Mouse (Mus musculus) left cerebral cortex, postnatal 14 days (tissue): ENCODE measurements around the gene Prkag1. TPM values are rescaled to one million over a fixed set of nuclear protein-coding genes. Genes with fewer than 3 reads are reported as not detected.

Source experiments
- DNase-seq, 2 experiments: peaks; one replicate each; pipeline ENCODE4 v3.0.0; 2021 to 2022; ENCODE audit warnings: low spot score in 2 of 2, mixed read lengths in 1 of 2
- intact Hi-C: fragments of 180-260 bp; cut with DNase I; formaldehyde crosslinking; loops from one replicate; pipeline ENCODE4 v1.15.1; 2025
- long read RNA-seq, 2 experiments: library from polyadenylated mRNA; stranded (forward); transcript quantifications; one replicate each; pipeline ENCODE4 v2.0.0; 2021
- total RNA-seq, 2 experiments: library from RNA; stranded (reverse); gene quantifications; 2 replicates each; pipeline ENCODE4 v1.2.3; 2021

Prkag1 gene
- 10 to 100 TPM; 41.5 to 45.4 TPM for total RNA-seq
- long read RNA-seq, experiment 1, transcript Prkag1-201 (12 exons, 1,652 nt): major isoform, 55 of 74 reads
- long read RNA-seq, experiment 1, partial matches to known transcripts: 4 of 74 reads
- long read RNA-seq, experiment 1, other reads (novel, unspliced or antisense): 15 of 74 reads
- long read RNA-seq, experiment 2, transcript Prkag1-201 (12 exons, 1,652 nt): major isoform, 44 of 63 reads
- long read RNA-seq, experiment 2, partial matches to known transcripts: 2 of 63 reads
- long read RNA-seq, experiment 2, other reads (novel, unspliced or antisense): 17 of 63 reads

DNA sequence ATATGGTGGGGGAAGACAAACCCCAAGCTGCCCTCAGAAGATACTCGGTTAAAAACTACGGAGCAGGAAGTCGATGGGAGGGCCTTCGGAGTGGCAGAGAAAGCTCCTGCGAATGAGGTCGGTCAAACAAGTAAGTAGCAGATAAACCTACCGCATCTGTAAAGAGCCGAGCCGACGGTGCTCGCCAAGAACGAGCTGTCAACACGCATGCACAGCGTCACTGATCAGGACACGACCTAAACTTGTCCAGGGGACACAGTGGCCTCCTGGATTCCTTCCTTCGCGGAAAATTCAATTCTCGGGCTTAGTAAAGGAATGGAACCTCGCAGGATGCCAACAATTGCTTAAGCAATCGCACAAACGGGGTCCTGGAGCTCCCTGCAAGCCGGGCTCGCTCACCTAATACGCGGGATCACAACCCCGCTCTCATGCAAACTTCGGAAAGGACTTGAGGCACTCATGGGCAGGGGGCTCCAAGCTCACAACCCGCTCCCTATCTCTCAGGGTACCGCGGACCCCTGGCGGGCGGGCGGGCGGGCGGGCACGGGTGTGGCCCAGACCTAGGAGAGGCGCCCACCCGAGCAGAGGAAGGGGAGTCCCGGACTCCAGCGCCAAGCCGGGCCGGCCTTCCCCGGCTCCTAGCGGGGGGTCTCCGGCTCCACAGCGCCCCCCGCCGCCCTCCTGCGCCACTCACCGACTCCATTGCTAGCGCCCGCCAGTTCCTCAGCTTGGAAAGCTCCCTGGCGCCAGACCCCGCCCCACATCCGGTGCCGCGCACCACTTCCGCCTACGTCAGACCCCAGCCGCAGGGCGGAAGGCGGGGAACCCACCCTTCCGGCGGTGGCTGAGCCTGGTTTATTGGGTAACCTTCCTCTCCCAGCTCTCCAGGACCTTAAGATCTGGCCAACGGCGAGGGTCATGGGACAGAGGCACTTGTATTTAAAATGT lies at the start of gene Prkag1:
Gene Prkag1, minus strand, starts transcription at position 786 of the 948 bp plus-strand sequence.
- peak; percentile 95 for DNase-seq
- intact Hi-C loops: no loop called here

DNA sequence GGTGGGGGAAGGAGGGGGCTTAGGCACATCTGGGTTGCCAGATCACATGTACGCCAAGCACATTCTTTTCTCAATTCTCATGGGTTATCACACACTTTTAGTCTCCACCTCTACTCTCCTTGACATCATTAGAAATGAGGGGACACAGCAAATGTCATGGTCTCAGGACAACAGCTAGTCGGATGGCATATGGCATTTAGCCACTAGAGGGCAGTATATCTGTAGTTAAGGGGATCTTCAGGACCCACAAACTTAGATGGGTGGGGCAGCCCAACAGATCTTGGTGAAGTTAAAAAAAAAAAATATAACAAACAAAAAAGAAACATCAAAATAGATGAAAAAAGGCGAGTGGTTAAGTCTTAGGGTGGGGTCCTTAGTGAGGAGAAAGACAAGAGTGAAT lies 46.0 kb upstream of the Prkag1 start:
- intact Hi-C loops: loop anchor here (5.0 kb wide), 1 partner anchor 50 kb away; no protein-coding TSS in a partner anchor
- DNase-seq: peak; percentile 75 to 77

GRCm38 (mm10) chr15:98871916-98872888 lies 40.9 kb upstream of the Prkag1 start:
- intact Hi-C loops: no loop called here

DNA sequence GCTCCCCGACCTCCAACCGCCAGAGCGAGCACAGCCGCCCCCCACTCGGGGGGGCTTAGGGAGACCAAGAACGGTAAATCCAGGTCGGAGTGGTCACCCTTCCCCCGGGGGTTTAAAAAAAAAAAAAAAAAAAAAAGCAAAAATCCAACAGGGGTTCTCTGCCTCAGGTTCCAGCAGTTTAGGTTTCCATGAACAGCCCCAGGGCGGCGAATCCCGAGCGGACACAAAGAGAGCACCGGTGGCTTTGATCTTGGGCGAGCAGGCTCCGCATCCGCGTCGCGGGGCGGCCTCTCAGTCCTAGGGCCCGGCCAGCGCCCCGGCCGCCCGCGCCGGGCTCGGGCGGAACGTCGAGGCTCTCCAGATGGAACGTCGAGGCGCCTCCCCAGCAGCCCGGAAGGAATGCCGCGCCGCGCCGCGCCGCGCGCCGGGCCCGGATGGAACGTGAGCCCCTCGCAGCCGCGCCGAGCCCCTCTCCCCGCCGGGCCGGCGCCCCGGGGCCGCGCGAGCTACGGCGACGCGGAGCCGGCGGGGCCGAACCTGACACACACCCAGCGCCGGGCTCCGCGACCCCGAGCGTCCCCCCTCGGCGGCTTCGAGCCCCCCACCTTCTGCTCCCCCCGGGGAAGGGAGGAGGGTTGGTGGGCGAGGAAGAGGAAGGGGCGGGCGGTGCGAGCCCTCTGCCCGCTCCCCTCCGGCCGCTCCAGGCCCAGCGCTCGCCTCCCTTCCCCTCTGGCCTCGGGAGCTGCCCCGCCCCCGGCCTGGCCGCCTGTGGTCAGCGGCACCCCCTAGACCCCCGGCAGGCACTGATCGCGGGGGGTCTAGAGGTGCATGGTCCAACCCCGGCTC lies 40.0 kb upstream of the Prkag1 start, which contains the start of gene Kmt2d:
Gene Kmt2d, minus strand, starts transcription at position 135 of the 846 bp plus-strand sequence.
- DNase-seq: no peak
- intact Hi-C loops: no loop called here

More at GRCm38 (mm10) chr15:98871916-98872888, 40.9 kb upstream of the Prkag1 start:
- DNase-seq: peak; percentile 93 to 96

DNA sequence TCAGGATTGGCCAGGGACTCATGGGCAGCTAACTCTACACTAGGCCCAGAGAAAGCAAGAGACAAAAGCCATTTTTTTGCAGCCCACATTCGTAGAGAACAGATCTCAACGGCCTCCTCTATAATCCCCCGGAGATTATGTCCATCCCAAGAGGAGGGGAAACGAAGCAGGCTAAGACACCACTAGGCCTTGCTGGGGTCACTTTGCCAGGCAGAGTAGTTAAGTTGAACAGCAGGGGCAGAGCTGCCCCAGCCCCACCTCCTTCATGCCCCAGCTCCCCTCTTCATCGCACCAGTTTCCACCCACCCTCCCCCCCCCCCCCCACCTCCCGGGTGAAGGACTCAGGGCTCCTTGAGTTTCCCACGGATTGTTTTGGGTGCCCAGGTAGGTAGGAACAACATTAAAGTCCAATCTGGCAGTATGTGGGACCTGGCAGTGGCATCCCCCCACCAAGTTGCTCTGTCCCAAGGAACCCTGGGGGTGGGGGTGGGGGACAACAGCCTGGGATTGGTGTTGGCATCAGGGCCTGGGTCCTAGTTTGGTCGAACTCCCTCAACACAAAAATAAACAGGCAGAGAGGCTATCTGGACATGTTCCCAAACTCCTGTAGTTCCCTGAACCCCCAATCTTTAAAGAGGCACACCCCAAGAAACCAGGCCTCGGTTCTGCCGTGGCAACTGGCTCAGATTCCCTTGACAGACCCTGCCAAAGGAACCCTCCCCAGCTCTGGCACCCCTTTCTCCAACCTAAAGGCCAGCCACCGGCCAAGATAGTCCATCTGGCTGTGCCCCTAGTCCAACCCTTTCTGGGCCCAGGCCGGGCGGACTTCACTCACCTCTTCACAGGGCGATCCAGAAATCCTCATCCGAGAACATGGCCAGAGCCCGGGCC lies 39.1 kb upstream of the Prkag1 start:
- no peak for DNase-seq
- intact Hi-C loops: no loop called here

DNA sequence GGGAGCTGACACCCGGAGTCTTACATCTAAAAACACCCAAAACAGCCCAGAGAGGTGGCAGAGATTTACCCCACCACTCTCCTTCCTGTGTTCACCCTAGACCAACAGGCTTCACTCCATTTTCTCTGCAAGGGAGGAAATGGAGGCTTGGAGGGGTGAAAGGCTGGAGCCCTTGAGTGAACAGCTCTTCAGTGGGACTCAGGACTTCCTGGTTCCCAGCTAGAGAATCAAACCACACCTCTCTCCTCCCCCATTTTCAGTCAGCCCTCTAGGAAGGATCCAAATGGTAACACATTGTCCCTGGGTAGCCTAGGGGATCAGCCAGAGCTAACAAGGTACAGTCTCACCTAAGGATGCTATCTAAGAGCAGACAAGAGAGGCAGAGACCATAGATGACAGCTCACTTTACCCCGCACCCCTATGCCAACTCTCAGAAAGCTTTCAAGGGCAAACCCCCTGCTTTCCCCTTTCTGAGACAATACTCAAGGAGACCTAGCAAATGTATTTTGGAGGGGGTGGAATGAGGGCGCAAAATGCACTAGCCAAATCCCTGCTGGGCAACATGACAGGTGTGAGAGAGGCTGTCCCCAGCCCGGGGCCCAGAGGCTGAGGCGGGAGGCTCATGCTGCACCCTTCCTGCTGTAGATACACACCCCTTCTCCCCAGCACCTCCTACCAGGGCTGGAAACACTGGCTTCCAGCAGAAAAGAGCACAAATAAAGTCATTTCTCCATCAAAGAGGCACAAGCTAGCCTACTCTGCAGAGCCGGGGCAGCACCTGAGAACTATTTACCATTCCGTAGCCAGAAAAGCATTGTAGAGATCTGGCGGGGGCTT lies 38.2 kb upstream of the Prkag1 start:
- intact Hi-C loops: no loop called here
- DNase-seq: no peak

DNA sequence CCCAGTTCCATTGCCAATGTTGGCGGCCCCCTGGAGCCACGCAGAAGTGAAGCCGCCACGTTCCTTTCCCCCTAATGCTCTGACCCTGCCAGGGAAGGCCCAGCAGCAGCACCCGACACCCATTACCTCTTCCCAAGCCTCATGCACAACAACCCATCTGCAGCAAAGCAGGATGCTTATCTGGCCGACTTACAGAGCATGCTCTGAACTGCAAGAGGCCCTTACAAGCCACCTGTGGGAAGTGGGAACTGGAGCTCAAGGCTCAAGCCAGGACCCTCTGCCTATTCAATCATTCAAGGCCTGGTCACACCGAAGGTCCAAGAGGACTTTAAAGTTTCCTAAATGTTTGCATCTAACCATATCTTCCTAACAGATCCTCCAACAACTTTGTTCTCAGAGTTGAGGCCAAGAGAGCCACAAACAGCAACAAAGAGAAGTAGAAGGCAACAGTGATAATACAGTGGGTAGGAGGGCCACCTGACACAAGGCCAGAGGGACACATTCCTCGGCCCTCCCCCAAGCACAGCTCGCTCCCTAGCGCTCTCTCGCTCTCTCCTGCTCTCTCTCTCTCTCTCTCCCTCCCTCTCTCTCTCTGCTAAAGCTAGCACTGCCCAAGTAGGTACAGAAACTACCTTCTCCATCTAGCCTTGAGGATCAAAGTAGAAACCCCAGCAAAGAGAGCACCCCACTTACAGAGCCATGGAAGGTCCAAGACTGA lies 37.2 kb upstream of the Prkag1 start:
- intact Hi-C loops: no loop called here
- DNase-seq: no peak

GRCm38 (mm10) chr15:98867321-98867720 lies 36.0 kb upstream of the Prkag1 start:
- intact Hi-C loops: no loop called here
- DNase-seq: peak; percentile 54 to 57

GRCm38 (mm10) chr15:98866501-98866900 lies 35.2 kb upstream of the Prkag1 start:
- DNase-seq: no peak
- intact Hi-C loops: no loop called here

- intact Hi-C loops: no loop called here
Observed at GRCm38 (mm10) chr15:98865771-98866170, 34.5 kb upstream of the Prkag1 start.

DNA sequence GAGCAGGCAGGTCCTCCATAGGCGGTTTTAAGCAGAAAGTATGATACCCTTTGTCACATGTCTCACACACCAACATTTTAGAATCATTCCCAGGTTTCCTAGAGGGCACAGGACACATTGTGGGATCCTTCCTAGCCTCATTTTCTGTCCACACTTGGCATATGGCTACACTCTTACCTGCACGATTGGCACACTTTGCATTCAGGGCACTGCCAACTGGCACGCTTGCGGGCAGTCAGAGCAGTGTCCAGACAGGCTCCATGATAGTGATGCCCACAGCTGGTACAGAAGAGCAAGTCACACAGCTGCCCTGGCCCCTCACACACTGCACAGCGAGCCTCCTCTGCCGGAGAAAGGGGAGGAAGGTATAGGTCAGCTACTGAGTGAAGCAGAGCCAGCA lies 33.6 kb upstream of the Prkag1 start:
- intact Hi-C loops: no loop called here
- DNase-seq: no peak

More at GRCm38 (mm10) chr15:98865771-98866170, 34.5 kb upstream of the Prkag1 start:
- no peak for DNase-seq

- intact Hi-C loops: no loop called here
- no peak for DNase-seq
Observed at GRCm38 (mm10) chr15:98863451-98863958, 32.2 kb upstream of the Prkag1 start.

DNA sequence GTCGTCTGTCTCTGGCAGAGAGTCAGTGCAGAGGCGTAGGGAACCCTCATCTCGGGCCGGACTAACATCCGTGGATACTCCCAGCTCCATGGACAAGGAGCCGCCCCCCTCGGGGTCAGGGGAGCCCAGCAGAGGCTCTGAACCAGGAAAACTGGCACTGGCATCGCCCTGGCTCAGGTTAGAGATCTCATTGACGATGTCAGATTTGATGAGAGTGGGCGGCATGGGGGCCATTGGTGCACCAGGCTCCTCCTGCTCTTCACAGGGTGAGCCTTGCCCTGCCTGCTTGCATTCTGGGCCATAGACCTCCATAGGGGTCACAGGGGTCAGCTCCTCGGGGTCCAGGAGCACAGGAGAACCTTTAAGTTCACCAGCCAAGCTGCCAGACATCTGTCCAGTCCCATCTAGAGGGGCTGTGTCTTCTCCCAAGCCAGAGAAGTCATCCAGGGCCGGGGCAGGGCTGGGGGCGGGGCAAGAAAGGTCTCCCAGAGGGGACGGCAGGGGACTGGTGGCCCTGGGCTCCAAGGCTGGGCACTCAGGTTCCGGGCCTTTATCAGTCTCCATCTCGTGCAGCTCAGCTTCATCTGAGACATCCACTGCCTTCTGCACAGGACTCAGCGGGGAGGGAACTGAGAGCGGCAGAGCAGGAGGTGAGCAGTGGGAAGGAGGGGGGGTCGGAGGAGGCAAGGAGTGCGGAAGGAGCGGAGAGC lies 30.5 kb upstream of the Prkag1 start:
- intact Hi-C loops: no loop called here
- no peak for DNase-seq

DNA sequence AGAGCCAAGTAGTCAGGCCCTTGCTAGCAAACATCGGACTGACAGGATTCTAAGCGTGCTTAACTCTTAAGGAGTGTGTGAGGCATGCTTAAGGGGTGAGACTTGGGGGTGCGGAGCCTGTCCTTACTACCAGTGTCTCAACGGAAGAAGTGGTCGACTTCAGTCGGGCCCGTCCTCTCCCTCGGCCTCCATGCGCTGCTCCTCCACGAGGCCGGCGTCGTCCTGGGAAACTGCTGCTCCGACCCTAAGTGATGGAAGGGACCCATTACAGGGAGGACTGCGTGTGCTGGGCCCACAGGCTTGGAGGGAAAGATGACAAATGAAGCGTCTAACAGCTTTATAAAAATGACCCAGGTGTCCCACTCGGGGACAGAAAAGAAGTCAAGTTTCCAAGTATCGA lies 29.6 kb upstream of the Prkag1 start:
- intact Hi-C loops: no loop called here
- DNase-seq: no peak
